Mouse (Mus musculus) spleen, adult 18-20 months (tissue): ENCODE data around the gene Rab42.
"Not testable (repeated sequence)": the region's sequence is repeated elsewhere in the genome, so short reads cannot be mapped to it uniquely, and the experiment has no call there.

Experiments used
- DNase-seq, 2 experiments: peaks; one replicate each; pipeline ENCODE4 v3.0.0; 2022; ENCODE audit warnings: mixed read lengths in 2 of 2

Gene Rab42

DNA sequence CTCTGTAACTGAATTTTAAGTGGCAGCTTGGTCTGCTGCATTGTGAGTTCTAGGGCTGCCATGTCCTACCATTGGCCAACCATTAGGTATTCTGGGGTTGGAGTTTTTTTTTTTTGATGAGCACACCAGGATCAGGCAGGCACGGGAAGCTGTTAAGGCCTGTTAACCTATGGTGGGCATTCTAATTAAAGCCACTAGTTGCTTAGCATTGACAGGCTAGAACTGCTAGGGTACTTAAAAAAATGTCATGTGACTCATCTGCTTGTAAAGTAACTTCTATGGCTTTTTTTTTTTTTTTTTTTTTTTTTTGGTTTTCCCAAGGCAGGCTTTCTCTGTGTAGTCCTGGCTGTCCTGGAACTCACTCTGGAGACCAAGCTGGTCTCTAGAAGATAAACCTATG is 8.0 kb upstream of the Rab42 start:
- DNase-seq: no peak

DNA sequence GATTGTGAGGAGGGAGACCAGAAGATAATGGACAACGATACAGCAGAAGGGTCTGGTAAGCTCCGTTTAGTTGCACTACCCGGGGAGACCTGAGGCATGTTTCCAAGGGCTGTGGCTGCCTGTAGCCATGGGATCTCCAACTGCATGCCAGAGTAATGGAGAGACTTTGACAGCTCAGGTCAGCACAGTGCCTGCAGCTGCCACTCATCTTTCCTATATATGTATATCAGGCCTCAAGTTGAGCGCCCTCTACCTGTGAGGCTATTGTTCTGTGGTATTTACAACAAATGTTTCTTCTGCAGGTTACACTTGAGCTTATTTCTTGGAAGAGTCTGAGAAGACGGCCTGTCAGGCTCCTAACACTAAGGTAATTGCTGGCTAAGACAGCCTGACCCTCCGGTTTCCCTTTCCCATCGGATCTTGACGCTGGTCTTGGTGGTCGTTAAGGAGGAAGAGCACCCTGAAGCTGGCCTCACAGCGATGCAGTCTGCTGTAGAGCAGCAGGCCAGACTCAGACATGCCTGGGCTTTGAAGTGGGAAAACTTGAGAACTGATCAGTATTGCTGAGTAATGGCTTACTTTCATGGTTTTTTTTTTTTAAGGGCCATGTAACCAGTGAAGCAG is 6.8 kb upstream of the Rab42 start:
- peak; percentile 16 to 55 for DNase-seq

DNA sequence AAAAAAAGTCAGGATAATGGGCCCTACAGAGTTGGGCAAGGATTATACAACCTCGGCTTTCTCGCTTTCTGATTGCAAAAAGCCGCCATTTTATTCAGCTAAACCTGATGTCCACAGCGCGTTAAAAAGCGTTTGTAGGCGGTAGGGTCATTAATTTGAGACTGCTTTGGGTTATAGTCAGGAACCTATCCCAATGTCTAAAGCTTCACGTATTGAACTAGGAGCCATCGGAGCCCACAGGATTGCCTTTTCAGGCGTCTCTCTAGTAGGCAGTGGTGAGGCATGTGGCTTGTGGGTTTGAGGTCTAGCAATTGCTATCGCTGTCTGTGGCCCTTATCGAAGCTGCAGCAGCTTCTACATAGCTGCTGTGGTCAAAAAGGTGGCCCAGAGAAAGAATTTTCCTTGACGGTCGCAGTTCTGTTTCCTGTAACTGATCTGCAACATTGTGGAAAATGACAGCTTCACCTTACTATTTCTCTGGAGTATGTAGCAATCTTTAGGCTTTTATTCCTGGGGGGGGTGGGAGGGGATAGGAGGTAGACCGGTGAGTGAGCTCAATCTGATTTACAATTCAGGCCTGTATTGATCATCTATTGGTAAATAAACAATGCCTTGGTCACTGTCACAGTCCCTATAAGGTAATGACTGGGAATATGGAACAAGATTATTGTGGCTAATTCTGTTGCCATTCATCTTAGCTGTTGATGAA is 6.1 kb upstream of the Rab42 start:
- DNase-seq: peak in 1 of 2 experiments; percentile 22

DNA sequence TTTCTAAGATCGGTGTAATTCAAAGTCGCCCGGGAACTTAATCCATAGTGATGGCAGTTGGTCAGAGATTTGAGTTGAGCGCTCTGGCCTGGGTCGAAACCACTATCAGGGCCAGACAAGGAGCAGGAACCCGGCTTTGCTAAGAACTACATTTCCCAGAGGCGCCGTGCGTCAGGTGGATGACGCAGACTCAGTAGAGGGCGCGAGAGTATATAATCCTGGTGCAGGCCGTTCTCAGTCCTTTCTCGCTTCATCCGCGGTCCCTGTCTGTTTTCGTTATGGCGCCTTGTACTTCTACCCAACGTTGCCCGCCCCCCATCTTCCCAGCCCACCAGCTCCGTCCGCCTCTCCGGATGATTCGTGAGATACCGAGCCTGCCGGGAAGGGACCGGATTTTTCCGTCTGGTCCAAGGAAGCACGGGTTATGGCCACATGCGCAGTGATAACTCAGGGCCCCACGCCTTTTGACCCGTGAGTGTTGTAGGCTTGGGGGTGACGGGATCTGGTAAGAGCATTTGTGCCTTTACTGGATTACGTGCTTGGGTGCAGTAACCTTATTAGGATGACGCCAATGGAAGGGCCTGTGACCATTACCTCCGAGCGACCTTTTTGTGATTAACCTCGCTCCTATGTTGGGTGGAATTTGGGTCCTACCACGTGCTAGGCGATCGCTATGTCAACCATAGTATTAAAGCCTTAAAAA is 5.4 kb upstream of the Rab42 start:
- DNase-seq: peak; percentile 80

DNA sequence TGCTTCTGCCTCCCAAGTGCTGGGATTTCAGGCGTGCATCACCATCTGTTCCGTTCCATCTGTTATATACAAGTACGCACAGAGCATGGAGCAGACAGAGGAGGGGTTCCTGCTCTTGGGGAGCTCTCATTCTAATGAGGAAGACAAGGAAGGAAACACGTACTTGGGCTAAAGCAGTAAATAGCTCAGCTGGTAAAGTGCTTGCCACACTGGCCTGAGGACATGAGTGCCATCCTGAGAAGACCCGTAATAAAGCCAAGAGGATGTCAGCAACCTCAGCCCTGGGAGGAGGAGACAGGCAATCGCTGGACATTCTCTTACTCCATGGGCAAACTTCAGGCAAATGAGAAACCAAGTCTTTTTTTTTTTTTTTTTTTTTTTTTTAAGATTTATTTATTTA is 2.8 kb upstream of the Rab42 start:
- no peak for DNase-seq

DNA sequence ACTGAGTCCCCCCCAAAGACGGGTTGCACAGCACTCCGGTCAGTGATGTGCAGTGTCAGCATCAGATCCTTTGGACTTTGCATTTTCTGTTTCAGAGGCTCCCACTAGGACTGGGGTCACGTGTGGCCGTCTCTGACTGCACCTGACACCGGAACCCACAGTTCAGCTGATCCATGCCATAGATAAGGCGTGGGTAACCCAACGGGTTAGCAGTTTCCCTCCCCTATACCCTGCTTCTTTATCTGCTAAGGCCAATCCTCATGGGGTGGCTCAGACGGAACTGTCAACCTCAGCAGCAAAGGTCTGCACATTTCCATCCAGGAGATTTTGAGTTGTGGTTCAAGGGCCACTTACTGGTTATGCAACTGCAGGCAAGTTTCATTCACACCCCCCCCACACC is 2.1 kb upstream of the Rab42 start:
- DNase-seq: no peak

DNA sequence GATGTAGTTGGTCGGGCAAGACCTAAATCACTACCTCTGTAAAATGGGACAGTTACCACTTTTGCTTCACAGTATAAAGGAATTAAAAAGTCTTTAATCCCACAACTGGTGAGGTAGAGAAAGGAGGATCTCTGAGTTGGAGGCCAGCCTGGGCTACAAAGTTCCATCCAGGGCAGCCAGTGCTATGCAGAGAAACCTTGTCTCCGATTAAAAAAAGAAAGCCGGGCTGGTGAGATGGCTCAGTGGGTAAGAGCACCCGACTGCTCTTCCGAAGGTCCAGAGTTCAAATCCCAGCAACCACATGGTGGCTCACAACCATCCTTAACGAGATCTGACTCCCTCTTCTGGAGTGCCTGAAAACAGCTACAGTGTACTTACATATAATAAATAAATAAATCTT is 299 bp upstream of the Rab42 start:
- DNase-seq: not testable (repeated sequence)

DNA sequence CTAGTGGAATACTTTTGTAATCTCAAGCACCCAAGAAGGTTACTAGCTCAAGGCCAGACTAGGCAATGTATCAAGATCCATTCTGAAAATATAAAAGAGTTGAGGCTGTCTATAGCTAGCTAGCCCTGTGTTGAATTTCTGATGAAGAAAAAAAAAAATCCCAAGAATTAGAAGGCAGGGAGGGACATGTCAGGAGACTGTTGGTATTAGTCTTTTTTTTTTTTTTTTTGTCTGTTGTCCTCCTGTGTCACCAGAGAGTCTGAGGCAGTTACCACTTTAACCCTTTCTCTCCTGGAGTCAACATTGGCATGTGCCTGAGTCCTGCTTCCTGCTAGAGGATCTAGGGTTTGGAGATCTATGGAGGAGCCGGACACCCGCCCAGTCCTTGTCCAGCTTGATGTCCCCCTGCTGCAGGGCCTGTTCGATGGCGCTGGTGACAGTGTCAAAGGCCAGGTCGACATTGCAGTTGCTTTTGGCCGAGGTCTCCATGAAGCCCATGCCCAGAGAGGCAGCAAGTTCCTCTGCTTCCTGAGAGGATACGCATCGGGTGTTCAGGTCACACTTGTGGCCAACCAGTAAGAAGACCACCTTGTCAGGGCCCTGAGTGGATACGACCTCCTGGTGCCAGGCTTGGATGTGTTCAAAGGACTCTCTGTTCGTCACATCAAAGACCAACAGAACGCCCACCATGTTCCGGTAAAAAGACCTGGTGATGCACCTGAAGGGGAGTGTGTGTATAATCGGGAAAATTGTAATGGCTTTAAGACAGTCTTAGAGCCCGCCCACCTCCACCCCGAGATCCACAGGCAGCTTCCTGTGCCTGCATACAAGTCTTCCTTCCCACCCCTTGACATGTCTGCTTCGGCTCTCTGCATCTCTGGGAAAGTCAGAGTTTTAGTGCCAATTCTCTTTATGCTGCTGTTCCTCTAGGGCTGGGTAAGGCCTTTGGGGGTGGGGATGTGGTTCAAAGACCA is 933 bp downstream of the Rab42 start:
- DNase-seq: no peak

DNA sequence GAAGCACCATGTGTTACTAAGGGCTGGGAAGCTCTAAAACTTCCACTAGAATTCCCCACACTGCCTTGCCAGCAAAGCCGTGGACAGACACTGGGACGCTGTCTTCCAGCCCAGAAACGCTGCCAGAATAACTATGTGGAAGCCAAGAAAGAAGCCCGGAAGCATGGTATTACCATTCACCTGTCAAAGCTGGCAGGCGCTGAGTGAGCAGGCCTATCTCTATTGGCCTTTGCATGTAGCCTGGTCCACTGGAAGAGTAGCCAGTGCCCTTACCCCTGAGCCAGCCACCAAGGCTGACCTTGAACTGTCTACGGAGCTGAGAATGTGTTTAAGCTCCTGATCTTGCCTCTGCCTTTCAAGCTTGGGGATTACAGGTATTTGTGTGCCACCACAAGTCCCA is 1.7 kb downstream of the Rab42 start:
- no peak for DNase-seq

DNA sequence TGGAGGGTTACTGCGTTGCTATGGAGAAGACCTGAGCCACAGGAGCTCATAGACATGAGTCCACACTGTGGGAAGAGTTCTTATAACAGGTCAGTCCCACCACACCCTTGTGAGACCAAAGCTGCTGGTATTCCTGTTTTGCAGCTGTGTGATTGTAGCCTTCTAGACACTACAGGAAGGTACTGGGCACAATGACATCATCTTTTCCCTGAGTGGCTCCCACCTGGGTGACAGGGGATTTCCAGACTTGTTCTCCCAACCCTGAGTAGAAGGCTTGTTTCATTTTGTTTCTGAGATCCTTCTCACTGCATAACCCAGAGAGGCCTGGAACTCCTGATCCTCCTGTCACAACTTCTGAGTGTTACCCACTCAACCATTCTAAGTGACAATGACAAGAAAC is 3.3 kb downstream of the Rab42 start:
- DNase-seq: no peak

DNA sequence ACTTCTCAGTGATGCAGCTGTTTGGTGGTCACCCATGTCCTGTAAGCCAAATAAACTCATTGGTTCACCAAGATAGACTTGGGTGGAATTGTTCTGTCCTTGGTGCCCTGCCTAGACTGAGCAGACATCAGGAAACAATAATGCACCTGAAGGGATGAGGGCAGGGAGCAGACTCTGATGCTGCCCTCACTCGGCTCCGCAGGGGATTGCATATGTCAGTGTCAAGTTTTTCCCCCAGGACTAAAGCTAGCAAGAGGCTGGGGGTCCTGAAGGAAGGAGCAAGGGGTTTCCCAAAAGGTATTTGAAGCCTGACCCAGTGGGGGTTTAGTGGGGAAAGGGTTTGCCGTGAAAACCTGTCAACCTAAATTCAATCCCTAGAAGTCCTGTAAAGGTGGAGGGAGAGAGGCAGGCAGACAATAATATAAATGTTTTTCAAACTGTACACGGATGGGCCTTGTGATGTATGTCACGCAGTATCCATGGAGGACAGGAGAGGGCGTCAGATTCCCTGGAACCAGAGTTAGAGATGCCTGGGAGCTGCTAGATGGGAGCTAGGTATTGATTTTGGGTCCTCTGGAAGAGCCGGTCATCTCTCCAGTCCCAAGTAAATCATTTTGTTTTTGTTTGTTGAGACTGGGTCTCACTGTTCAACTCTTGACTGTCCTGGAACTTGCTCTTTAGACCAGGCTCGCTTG is 7.3 kb downstream of the Rab42 start:
- no peak for DNase-seq

DNA sequence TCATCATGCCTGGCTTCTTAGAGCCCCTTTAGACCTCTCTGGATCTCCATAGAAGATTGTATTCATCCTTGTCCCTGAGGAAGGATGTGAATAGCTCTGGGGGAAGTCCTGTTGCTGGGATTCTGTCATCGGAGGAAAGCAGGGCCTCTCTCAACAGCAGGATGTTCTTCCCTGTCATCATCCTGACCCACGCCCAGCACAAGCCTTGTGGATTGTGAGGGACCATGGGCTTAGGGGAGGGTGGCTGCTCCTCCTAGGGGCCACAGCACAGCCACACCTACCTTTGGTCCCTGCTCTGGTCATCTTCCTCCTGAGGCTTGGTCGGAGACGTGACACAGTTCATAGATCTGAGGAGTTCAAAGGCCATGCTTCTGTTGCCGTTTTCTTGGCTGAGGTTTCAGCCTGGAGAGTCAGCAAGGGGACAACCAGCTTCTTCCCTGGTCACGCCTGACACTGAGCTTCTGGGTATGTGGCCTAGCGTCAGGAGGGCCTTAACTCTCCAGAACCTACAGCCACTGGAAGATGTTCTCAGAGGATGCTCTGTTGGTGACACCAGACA is 9.4 kb downstream of the Rab42 start:
- DNase-seq: no peak

DNA sequence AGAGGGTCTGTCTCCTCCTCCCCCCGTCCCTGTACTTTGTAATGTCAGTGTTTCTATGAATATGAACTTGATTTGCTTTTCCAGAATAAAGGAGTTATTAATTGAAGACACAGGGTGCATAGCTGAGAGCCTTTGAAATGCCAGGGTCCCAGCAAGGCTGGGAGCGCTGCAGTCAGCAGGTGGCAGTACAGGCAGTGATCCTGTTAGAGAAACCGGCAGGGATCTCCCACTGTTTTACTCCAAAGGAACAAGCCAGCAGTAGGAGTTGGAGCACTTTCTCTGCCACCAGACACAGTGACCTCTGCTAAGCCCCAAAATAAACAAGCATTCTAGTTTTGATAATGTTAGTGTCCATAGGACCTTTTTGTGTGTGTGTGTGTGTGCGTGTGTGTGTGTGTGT is 10.2 kb downstream of the Rab42 start:
- no peak for DNase-seq

DNA sequence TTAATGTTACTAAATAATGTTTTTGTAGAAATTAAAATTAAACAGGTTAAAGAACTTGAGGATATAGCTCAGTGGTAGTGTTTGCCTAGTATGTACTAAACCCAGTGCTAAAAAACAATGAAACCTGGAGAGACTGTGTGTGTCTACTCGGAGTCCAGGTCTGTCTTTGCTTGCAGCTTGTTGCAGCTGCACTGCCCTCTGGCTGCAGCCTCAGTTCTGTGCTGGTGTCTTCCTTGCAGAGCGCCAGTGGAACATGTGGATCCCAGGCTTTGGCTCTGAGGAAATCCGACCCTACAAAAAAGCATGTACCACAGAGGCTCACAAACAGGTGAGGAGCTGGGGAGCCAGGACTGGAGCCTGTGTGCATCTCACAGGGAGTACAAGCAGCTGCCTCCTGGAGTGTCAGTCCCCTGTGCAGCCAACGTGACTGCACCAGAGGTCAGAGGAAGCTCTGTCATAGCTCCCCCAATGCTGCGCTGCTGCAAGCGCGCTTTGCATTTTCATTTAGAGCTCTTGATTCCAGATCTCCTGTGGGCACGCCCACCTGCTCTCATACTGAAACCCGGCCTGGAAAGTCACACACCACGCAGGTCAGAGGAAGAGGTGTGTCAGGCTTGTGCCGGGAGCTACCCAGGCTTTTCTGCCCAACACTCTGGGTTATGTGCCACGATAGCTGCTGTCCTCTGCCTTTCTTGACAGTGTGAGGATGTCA is 11.4 kb downstream of the Rab42 start:
- DNase-seq: no peak

DNA sequence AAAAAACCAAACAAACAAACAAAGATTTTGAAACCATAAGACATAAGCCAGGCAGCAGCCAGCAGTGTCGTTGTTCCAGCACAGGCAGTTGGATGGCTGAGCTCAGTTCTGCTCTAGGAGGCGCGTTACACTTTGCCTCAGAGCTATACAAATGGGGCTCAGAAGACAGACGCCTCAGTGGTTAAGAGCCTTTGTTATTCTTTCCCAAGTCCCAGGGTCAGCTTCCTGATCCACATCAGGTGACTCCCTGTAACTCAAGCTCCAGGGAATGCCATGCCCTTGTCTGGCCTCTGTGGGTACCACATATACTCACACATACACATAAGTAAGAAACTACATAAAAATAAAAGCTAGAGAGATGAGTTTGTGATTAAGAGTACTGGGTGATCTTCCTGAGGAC is 12.1 kb downstream of the Rab42 start:
- DNase-seq: no peak

DNA sequence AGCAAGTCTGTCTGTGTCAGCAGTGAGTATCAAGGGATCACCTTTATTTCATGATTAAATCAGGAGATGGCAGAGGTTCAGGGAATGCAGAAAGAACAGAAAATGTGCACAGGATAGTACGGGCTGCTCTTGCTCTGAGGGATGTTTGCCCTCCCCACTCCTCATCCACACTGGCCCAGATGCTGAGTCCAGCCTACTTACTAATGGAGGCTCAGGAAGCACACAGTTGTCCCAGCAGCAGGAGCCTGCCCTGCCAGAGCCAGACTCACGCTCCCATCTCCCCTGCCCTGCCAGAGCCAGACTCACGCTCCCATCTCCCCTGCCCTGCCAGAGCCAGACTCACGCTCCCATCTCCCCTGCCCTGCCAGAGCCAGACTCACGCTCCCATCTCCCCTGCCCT is 14.3 kb downstream of the Rab42 start:
- not testable (repeated sequence) for DNase-seq

DNA sequence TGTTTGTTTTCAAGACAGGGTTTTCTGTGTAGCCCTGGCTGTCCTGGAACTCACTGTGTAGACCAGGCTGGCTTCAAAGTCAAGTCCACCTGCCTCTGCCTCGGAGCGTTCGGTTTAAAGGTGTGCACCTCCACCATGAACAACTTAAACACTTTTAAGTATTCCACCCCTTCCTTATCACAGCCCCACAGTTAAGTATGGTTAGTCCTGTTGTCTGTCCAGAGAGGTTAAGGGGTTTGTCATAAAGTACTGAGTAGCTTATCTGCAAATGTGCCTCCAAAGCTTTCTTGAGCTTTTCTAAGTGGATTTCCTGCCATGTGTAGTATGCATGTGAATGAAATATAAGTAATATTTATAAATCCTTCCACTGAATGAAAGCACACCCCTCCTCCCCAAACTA is 27.2 kb downstream of the Rab42 start:
- no peak for DNase-seq

DNA sequence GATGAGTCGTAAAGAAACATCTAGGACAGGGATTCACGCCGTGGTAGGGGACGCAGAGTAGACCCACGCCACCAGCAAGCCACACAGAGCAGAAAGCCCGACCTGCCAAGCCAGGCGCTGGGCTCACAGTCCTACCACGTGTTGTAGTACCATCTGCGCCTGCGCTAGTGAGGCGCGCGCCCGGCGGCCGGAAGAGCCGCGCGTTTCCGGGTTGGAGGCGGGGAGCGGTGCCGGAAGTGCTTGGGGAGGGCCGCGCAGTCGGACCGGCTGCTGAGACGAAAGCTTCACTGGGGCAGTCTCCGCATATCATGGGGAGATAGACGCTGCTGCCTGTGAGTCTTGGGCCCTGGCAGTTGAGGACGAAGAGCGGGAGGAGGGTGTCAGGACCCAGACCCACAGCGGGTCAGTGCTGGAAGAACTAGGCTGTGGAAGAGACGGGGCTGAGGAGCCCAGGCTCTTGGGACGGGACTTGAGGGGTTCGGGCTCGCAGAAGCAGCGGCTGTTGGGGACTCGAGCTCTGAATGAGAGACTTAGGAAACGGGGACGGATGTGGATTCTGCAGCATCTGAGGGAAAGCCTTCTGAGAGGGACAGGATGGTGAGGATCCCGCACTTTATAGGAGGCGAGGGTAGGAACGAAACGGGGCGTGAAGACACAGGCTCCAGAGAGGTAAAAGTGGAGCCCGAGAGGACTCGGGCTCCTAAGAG is 28.9 kb downstream of the Rab42 start, which contains the start of gene Taf12:
Gene Taf12, plus strand, starts transcription at position 220 of the 707 bp plus-strand sequence.
- peak; percentile 88 to 89 for DNase-seq

DNA sequence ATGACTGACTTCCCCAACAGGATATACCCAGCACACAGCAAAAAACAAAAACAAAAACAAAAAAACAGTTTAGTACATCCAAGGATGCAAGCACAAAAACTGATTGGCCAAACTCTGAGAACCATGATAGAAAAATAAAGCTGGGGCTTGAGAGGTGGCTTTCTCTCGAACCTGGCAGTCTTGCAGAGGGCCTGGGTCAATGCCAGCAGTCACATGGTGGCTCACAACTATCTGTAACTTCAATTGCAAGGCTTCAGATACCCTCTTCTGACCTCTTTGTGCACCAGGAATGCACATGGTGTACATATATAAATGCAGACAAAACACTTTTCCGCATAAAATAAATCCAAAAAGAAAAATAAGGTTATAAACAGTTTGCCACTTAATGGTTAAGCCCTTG is 30.0 kb downstream of the Rab42 start:
- no peak for DNase-seq

DNA sequence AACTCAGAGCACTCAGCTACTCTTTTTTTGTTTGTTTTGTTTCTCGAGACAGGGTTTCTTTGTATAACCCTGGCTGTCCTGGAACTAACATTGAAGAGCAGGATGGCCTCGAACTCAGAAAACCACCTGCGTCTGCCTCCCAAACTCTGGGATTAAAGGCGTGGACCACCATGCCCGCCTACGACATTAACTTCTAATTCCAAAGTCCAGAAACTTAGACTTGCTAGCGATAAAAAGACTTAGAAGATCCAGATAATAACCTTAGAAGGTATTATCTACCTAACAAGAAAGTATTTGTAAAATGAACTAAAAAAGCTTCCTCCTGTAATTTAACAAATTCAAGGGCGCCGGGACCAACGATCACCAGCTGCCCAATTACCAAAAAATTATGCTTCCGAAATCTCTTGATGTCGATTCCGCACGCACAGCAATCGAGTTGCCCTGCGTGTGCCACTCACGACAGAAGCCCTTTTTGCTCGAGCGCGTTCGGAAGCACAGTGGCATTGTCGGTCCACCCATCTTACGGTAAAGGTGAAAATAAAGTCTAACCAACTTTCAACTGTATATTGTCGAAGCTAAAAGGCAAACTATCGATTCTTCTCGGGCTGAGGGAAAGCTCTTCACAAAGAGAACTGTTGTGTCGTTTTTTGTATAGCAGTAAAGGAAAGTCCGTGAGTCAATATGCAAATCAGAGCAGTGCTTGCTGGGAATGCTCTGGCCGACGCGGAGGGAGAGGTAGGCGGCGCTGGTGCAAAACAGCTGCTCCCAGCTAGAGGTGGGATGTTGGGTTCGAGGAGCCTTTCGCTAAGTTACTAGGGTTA is 33.2 kb downstream of the Rab42 start:
- DNase-seq: peak; percentile 66 to 75
